Mouse (Mus musculus): Measurements from ENCODE around the gene Rad51b. TPM values are rescaled to one million over a fixed set of nuclear protein-coding genes. Genes with fewer than 3 reads are reported as not detected.

Gene Rad51b
- polyA plus RNA-seq, 1 experiment from 2014 or later: 6.4 TPM

- H3K27me3 ChIP-seq (replicated peaks; ENCODE audit: low read depth, poor library complexity, severe bottlenecking): no peaks in the 10 kb centered on the region
- DNase-seq (ENCODE audit: low spot score): no peak
- no peak overlapping the region for H3K27ac ChIP-seq (replicated peaks)
- no peak overlapping the region for H3K4me3 ChIP-seq
- peaks cover 21% of the 10 kb centered on the region for H3K9me3 ChIP-seq
- peaks cover 19% of the 10 kb centered on the region for H3K4me1 ChIP-seq
- H3K36me3 ChIP-seq (replicated peaks): peaks cover 15% of the 10 kb centered on the region
Observed at GRCm38 (mm10) chr12:79725711-79726110, 428.6 kb downstream of the Rad51b start.

DNA sequence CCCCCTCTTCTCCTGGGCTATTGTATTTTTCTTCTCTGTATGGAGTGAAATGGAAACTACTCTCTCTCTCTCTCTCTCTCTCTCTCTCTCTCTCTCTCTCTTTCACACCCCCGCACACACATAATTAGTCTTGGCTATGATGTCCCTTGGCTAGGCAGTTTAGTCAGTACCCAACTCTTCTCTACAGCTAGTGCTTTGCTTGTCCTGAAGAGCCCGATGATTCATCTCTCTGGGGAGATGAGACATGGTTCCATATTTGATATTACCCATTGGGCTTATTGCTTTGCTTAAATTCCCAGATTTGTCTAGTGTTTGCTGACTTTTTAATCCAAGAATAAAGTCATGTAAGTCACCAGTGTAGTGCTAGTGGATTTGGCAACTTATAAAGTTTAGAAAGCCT, 429.0 kb downstream of the Rad51b start:
- 93% methylated on average over 2 of the region's 2 CpGs for WGBS
- Histone ChIP-seq H3K9me3 (peaks cover 21% of the 10 kb centered on the region), H3K4me1 (peaks cover 19% of the 10 kb centered on the region), H3K27ac (replicated peaks) (no peak overlapping the region), H3K27me3 (replicated peaks; ENCODE audit: low read depth, poor library complexity, severe bottlenecking) (no peaks in the 10 kb centered on the region), H3K4me3 (no peak overlapping the region), H3K36me3 (replicated peaks) (peaks cover 15% of the 10 kb centered on the region)
- no peak for DNase-seq (ENCODE audit: low spot score)

- DNase-seq (ENCODE audit: low spot score): no peak
- Histone ChIP-seq H3K4me3 (no peak overlapping the region), H3K27ac (replicated peaks) (no peak overlapping the region), H3K36me3 (replicated peaks) (peaks cover 15% of the 10 kb centered on the region), H3K27me3 (replicated peaks; ENCODE audit: low read depth, poor library complexity, severe bottlenecking) (no peaks in the 10 kb centered on the region), H3K4me1 (peaks cover 13% of the 10 kb centered on the region), H3K9me3 (peaks cover 21% of the 10 kb centered on the region)
Observed at GRCm38 (mm10) chr12:79726959-79727358, 429.9 kb downstream of the Rad51b start.

DNA sequence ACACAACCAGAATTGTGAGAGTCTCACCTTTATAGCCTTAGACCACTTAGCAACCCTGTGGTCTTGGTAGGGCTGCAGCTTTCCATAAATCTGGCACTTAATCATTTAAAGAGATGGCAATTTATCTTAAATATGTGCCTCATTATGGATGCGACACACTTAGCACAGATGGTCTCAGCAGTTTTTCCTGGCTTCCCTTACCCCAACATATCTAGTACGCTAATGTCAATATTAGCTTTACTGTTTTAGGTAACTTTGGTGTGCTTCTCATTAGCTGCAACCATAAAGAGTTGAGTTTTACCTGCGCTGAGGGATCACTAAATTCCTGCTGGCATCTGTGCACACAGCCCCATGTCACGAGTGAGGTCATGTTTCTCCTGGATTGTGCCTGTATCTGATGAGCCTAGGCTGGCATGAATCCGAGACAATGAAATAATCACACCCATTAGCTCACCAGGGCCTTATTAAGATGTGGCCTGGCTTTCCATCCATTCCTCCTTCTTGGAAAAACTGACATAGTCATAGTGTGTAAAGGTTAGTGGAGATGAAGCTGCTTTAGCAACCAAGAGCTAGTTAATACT, 432.9 kb downstream of the Rad51b start:
- Histone ChIP-seq H3K36me3 (replicated peaks) (peaks cover 15% of the 10 kb centered on the region), H3K27me3 (replicated peaks; ENCODE audit: low read depth, poor library complexity, severe bottlenecking) (no peaks in the 10 kb centered on the region), H3K27ac (replicated peaks) (peak overlapping the region; percentile 26; the same call in 1 of the 2 replicates), H3K9me3 (peaks cover 21% of the 10 kb centered on the region), H3K4me1 (peaks cover 12% of the 10 kb centered on the region), H3K4me3 (no peak overlapping the region)
- DNase-seq (ENCODE audit: low spot score): no peak
- WGBS: 76% methylated on average over 5 of the region's 5 CpGs

DNA sequence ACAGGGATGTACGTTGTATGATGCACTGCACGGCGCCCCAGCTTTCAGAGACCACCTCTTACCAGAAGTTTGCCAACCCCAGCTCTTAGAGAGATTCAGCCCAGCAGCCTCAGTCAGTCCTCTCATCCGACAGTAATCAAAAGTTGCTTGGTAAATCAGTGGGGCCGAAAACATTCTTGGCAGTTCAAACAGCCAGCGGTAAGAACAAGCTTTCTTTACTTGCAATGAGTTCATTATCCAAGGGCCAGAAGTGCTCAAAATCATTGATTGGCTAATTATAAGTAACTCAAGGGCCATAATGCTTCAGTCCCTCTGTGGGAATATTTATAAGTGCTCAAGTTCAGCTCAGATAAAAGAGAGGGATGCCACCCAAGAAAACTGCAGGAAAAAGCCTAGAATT, 434.8 kb downstream of the Rad51b start:
- Histone ChIP-seq H3K9me3 (peaks cover 21% of the 10 kb centered on the region), H3K36me3 (replicated peaks) (peaks cover 15% of the 10 kb centered on the region), H3K27ac (replicated peaks) (peak overlapping the region; percentile 73; the same call in 1 of the 2 replicates), H3K4me1 (peaks cover 12% of the 10 kb centered on the region), H3K4me3 (no peak overlapping the region), H3K27me3 (replicated peaks; ENCODE audit: low read depth, poor library complexity, severe bottlenecking) (no peaks in the 10 kb centered on the region)
- 89% methylated on average over 6 of the region's 6 CpGs for WGBS
- no peak for DNase-seq (ENCODE audit: low spot score)

DNA sequence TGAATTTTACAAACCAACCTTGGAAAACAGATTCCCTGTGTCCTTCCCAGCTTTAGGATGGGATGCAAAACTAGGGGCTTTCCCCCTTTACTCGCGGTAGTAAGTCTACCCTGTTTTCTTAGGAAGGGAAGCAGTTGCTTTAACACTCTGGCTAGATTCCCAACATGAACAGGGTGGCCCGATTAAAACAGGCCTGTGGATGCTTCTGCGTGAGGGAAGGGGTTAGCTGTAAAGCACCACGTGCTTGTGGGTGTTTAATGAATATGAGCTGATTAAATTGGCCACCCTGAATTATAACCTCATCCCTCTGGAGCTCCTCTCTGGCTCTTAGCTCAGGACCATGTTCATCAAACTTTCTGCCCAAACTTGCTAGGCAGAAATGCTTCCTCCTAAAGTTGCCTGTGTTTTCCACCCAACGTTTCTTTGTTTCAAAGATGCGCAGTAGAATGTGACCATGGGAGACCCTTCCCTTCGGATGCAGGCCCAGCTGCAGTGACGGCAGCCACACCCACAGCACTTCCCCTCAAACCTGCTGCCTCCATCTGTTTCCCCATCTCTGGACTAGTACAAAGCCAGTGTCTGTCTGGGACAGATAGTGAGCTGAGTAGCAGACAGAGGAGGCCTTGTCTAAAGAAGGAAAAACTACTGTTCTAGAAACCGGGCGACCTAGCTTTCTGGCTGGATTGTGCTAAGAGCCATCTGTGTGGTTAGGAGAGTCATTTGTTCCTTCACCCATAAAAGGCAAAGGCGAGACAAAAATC, 435.5 kb downstream of the Rad51b start:
- DNase-seq (ENCODE audit: low spot score): peak; percentile 39
- Histone ChIP-seq H3K9me3 (peaks cover 19% of the 10 kb centered on the region), H3K4me3 (no peak overlapping the region), H3K27me3 (replicated peaks; ENCODE audit: low read depth, poor library complexity, severe bottlenecking) (no peaks in the 10 kb centered on the region), H3K4me1 (peaks cover 12% of the 10 kb centered on the region), H3K36me3 (replicated peaks) (peaks cover 13% of the 10 kb centered on the region), H3K27ac (replicated peaks) (peak overlapping the region; percentile 73)
- 57% methylated on average over 12 of the region's 12 CpGs for WGBS

GRCm38 (mm10) chr12:79735341-79735785, 438.3 kb downstream of the Rad51b start:
- no peaks in the 10 kb centered on the region for H3K27me3 ChIP-seq (replicated peaks; ENCODE audit: low read depth, poor library complexity, severe bottlenecking)
- no peaks in the 10 kb centered on the region for H3K36me3 ChIP-seq (replicated peaks)
- H3K4me1 ChIP-seq: peaks cover 8% of the 10 kb centered on the region
- no peak overlapping the region for H3K4me3 ChIP-seq
- 88% methylated on average over 13 of the region's 13 CpGs for WGBS
- DNase-seq (ENCODE audit: low spot score): no peak
- H3K9me3 ChIP-seq: no peaks in the 10 kb centered on the region
- 0 out of 2 replicates have a peak overlapping the region, but pooled peaks have one; percentile 10 for H3K27ac ChIP-seq (replicated peaks)

DNA sequence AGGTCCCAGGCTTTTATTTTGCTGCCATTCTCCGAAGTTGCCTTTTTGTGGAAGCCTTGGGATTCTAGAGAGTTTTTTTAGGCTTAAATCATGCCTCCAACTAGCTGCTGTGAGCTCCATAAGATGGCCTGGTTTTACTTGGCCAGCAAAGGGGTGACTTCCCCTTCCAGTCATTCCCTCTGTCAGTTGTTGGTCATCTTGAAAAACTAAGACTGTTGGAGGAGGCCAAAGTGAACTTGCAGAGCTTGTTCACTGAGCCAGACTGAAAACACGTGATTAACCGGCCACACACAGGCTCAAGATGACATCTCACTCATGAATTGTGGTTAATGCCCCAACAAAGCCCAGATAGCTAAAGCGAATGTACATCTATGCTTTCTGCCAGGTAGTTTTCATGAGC, 438.8 kb downstream of the Rad51b start:
- WGBS: 93% methylated on average over 4 of the region's 4 CpGs

DNA sequence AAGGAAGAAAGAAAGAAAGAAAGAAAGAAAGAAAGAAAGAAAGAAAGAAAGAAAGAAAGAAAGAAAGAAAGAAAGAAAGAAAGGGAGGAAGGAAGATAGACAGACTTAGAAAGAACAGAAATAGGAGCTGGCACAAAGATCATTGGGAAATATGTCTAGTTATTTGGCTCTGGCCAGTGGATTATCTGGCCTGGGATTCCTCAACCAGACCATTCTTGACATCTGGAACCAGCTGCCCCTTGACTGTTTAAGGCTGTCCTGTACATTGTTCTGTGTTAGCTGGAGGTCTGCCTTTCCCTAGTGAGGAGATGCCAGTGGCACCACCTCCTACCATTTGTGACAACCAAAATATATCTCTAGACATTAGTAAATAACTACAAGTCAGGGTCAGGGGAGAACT, 441.6 kb downstream of the Rad51b start:
- H3K9me3 ChIP-seq: no peaks in the 10 kb centered on the region

More for the DNA sequence above, 438.8 kb downstream of the Rad51b start:
- DNase-seq (ENCODE audit: low spot score): no peak
- H3K4me3 ChIP-seq: no peak overlapping the region
- no peaks in the 10 kb centered on the region for H3K9me3 ChIP-seq
- peaks cover 11% of the 10 kb centered on the region for H3K4me1 ChIP-seq
- H3K27ac ChIP-seq (replicated peaks): peak overlapping the region; percentile 10; the same call in 1 of the 2 replicates
- no peaks in the 10 kb centered on the region for H3K27me3 ChIP-seq (replicated peaks; ENCODE audit: low read depth, poor library complexity, severe bottlenecking)
- no peaks in the 10 kb centered on the region for H3K36me3 ChIP-seq (replicated peaks)

DNA sequence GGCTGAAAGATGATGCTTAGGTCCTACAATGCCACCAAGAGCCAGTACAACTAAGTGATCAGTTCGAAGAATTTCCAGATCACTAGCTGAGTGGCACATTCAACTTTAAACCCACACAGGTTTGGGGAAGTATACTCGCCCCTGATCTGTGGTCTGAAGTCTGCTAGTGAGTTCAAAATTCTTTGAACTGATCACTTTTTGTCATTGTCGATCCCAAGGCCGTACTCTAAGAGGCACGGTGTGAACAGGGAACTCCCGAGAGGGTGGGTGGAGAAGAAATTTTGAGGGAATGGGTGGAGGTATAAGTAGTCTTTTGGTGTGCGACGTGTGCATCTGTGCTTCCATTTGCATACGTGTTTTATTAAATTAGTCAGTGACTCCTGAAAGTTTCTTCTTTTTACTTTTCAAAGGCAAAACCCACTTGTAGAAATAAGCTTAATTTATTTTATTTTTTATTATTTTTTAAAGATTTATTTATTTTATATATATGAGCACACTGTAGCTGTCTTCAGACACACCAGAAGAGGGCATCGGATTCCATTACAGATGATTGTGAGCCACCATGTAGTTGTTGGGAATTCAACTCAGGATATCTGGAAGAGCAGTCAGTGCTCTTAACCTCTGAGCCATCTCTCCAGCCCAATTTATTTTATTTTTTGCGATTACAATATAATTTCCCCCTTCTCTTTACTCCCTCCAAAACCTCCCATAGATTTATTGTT, 443.0 kb downstream of the Rad51b start:
- no peaks in the 10 kb centered on the region for H3K36me3 ChIP-seq (replicated peaks)
- H3K27me3 ChIP-seq (replicated peaks; ENCODE audit: low read depth, poor library complexity, severe bottlenecking): peaks cover 6% of the 10 kb centered on the region; the same call in 1 of the 2 replicates
- no peaks in the 10 kb centered on the region for H3K9me3 ChIP-seq
- H3K27ac ChIP-seq (replicated peaks): no peak overlapping the region
- peaks cover 28% of the 10 kb centered on the region for H3K4me1 ChIP-seq
- DNase-seq (ENCODE audit: low spot score): no peak
- 92% methylated on average over 11 of the region's 11 CpGs for WGBS
- H3K4me3 ChIP-seq: no peak overlapping the region

More for the DNA sequence above, 441.6 kb downstream of the Rad51b start:
- Histone ChIP-seq H3K4me1 (peaks cover 19% of the 10 kb centered on the region), H3K4me3 (no peak overlapping the region), H3K27me3 (replicated peaks; ENCODE audit: low read depth, poor library complexity, severe bottlenecking) (peaks cover 6% of the 10 kb centered on the region; the same call in 1 of the 2 replicates), H3K36me3 (replicated peaks) (no peaks in the 10 kb centered on the region), H3K27ac (replicated peaks) (no peak overlapping the region)
- DNase-seq (ENCODE audit: low spot score): no peak

DNA sequence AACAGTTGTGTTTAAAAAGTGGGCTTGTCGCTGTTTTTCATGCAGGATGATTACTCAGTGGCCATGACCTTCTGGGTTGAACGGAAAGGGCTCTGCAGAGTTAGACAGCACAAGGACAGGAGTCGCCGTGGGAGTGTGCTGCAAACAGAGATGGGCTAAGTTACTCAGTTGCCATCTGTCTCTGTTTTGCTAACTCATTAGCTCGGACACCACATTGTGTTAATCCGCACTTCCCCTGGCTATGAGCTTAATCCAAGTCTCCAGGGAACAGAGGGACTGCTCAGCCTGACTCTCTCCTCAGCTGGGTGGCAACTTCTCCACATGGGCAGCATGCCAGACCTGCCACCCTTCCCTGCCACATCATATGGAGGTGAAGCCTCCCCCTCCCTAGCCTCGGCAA, 445.1 kb downstream of the Rad51b start:
- Histone ChIP-seq H3K4me1 (peaks cover 49% of the 10 kb centered on the region), H3K9me3 (no peaks in the 10 kb centered on the region)

GRCm38 (mm10) chr12:79744131-79744530, 447.0 kb downstream of the Rad51b start:
- DNase-seq (ENCODE audit: low spot score): no peak
- Histone ChIP-seq H3K27ac (replicated peaks) (no peak overlapping the region), H3K27me3 (replicated peaks; ENCODE audit: low read depth, poor library complexity, severe bottlenecking) (peaks cover 6% of the 10 kb centered on the region; the same call in 1 of the 2 replicates), H3K9me3 (no peaks in the 10 kb centered on the region), H3K4me1 (peaks cover 65% of the 10 kb centered on the region), H3K4me3 (no peak overlapping the region), H3K36me3 (replicated peaks) (no peaks in the 10 kb centered on the region)
- 87% methylated on average over 6 of the region's 6 CpGs for WGBS

More for the DNA sequence above, 445.1 kb downstream of the Rad51b start:
- Histone ChIP-seq H3K27ac (replicated peaks) (peak overlapping the region; percentile 65), H3K36me3 (replicated peaks) (no peaks in the 10 kb centered on the region), H3K4me3 (no peak overlapping the region), H3K27me3 (replicated peaks; ENCODE audit: low read depth, poor library complexity, severe bottlenecking) (peaks cover 6% of the 10 kb centered on the region; the same call in 1 of the 2 replicates)
- 43% methylated on average over 7 of the region's 7 CpGs for WGBS
- no peak for DNase-seq (ENCODE audit: low spot score)

Data from embryonic facial prominence, embryonic 10.5 days (tissue).